11 mouse cellular contexts compared by ENCODE assay signal in the genomic region with DNA sequence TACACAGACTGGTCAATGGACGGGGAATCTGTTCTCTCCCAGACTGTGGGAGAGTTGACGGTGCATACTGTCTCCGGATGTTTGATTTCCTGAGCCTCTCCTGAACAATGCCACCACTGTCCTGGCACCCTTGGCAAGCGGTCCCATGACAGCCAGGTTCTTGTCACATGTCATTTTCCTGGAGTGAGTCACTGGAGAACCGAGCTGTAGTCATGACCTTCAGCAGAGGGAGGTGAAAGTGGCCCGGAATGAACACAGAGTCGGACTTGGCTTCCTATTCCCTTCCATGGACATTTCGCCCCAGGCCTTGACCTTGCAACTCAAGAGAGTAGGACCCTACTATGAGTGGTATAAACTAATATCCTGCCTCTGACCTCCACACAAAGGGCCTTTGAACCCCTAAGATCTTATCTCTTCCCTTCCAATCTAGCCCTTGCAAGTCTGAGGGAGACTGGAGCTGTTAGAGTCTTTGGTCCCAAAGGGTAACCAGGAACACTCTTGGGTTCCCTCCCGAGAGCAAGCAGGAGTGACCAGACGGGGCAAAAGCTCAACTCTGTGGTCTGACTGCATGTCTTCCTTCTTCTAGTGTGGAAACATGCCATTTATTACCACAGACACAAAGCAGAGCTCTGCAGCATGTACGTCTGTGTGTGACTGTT.
A peak's percentile ranks its signal among the peaks of the same experiment; 100 is the strongest.
DNase-seq lines count a peak whose midpoint lies in the region; ATAC-seq and TF ChIP-seq lines count a peak whose summit lies in the region.
"Had no signal": no experiment of that assay in that cellular context is flagged by ENCODE, and none has a peak within 500 bp of the region (broad histone marks: within the 10 kb centered on the region; RNA-seq: fewer than 3 reads in every experiment).

No protein-coding gene starts in this region.

- no peaks in the 10 kb centered on the region for H3K36me3 ChIP-seq in testis, adult 2 months (ENCODE audit: control insufficient read depth, insufficient read depth, low read length)
- no peaks in the 10 kb centered on the region for H3K36me3 ChIP-seq in heart, embryonic 11.5 days (ENCODE audit: control insufficient read depth, insufficient read depth, low read length)
- no peaks in the 10 kb centered on the region for H3K36me3 ChIP-seq in kidney, postnatal 0 days (ENCODE audit: insufficient read depth, low read length)
- H3K36me3 ChIP-seq: hindbrain, embryonic 15.5 days; neural tube, embryonic 12.5 days had no signal

- H3K4me2 ChIP-seq in heart, embryonic 11.5 days = no peak overlapping the region
- no peak overlapping the region for H3K4me2 ChIP-seq in kidney, postnatal 0 days (ENCODE audit: low read length)
- H3K4me2 ChIP-seq: hindbrain, embryonic 15.5 days; neural tube, embryonic 12.5 days had no signal

- H3K4me3 ChIP-seq in testis, adult 2 months (ENCODE audit: control insufficient read depth, low read depth, low read length) = no peak overlapping the region
- H3K4me3 ChIP-seq in heart, embryonic 11.5 days (ENCODE audit: low read depth, low read length) = no peak overlapping the region
- H3K4me3 ChIP-seq in kidney, postnatal 0 days (replicated peaks; ENCODE audit: low read depth, low read length) = no peak overlapping the region
- H3K4me3 ChIP-seq: hindbrain, embryonic 15.5 days; megakaryocyte, embryonic 14.5 days; neural tube, embryonic 12.5 days had no signal

- TF ChIP-seq POLR2A in testis, adult 2 months (IDR thresholded peaks at IDR 0.05; ENCODE audit: control insufficient read depth, low read depth, low read length) = no peak

- TF ChIP-seq CTCF in testis, adult 2 months (IDR thresholded peaks at IDR 0.05; ENCODE audit: control insufficient read depth, insufficient read depth, insufficient replicate concordance, low read depth, low read length) = no peak
- TF ChIP-seq CTCF in kidney, postnatal 0 days (IDR thresholded peaks at IDR 0.05; ENCODE audit: low read depth) = no peak

- no peak for ATAC-seq in heart, embryonic 11.5 days (replicated peaks; ENCODE audit: insufficient number of reproducible peaks, low FRiP score, low TSS enrichment)
- ATAC-seq in kidney, postnatal 0 days (replicated peaks; ENCODE audit: low FRiP score, low read depth) = no peak; the same call in 1 of the 2 replicates

- H3K4me1 ChIP-seq in testis, adult 2 months (ENCODE audit: control insufficient read depth, insufficient read depth, low read length) = no peaks in the 10 kb centered on the region
- H3K4me1 ChIP-seq in heart, embryonic 11.5 days (ENCODE audit: control insufficient read depth, insufficient read depth, low read length) = peaks cover 27% of the 10 kb centered on the region
- no peaks in the 10 kb centered on the region for H3K4me1 ChIP-seq in kidney, postnatal 0 days (replicated peaks; ENCODE audit: insufficient read depth, low read length)
- H3K4me1 ChIP-seq: hindbrain, embryonic 15.5 days; neural tube, embryonic 12.5 days had no signal

- no peaks in the 10 kb centered on the region for H3K9me3 ChIP-seq in heart, embryonic 11.5 days (replicated peaks; ENCODE audit: control insufficient read depth, low read length)
- no peaks in the 10 kb centered on the region for H3K9me3 ChIP-seq in kidney, postnatal 0 days (replicated peaks; ENCODE audit: low read length)
- H3K9me3 ChIP-seq: hindbrain, embryonic 15.5 days; megakaryocyte, embryonic 14.5 days; neural tube, embryonic 12.5 days had no signal

- 54% methylated on average over 11 of the region's 11 CpGs for WGBS in heart, embryonic 11.5 days (ENCODE audit: insufficient replicate concordance)
- 56% methylated on average over 11 of the region's 11 CpGs for WGBS in kidney, postnatal 0 days

- H3K27me3 ChIP-seq in testis, adult 2 months (ENCODE audit: control insufficient read depth, insufficient read depth, low read length) = no peaks in the 10 kb centered on the region
- H3K27me3 ChIP-seq in heart, embryonic 11.5 days (ENCODE audit: control insufficient read depth, insufficient read depth, low read length) = no peaks in the 10 kb centered on the region; the same call in 1 of the 2 replicates
- no peaks in the 10 kb centered on the region for H3K27me3 ChIP-seq in kidney, postnatal 0 days (ENCODE audit: insufficient read depth, low read length)
- H3K27me3 ChIP-seq: hindbrain, embryonic 15.5 days; neural tube, embryonic 12.5 days had no signal

- intact Hi-C loops in left cerebral cortex, postnatal 36 days (cut with DNase I) = no loop called here
- intact Hi-C loops in left cerebral cortex, postnatal 10 days (cut with DNase I) = loop anchor here (5.0 kb wide), 1 partner anchor 742 kb away; no protein-coding TSS in a partner anchor

- DNase-seq in testis, postnatal 14 days (ENCODE audit: low spot score) = no peak
- DNase-seq in kidney, postnatal 0 days (ENCODE audit: low spot score) = no peak
- DNase-seq in thymus, postnatal 0 days (ENCODE audit: low spot score) = no peak
- DNase-seq in ovary, adult 18-20 months (ENCODE audit: low spot score) = no peak
- DNase-seq in left cerebral cortex, postnatal 36 days (ENCODE audit: low spot score in 2 of 2) = no peak
- no peak for DNase-seq in left cerebral cortex, postnatal 10 days (ENCODE audit: extremely low spot score in 1 of 2, low spot score in 2 of 2)

- peak overlapping the region; percentile 68 for H3K27ac ChIP-seq in testis, adult 2 months (ENCODE audit: control insufficient read depth, insufficient read depth, low read depth, low read length)
- peak overlapping the region; percentile 38; the same call in 1 of the 2 replicates for H3K27ac ChIP-seq in heart, embryonic 11.5 days (ENCODE audit: low read depth, low read length)
- peak overlapping the region; percentile 64 for H3K27ac ChIP-seq in kidney, postnatal 0 days
- H3K27ac ChIP-seq: hindbrain, embryonic 15.5 days; neural tube, embryonic 12.5 days had no signal

- no peak overlapping the region for H3K9ac ChIP-seq in heart, embryonic 11.5 days (ENCODE audit: low read depth, low read length)
- H3K9ac ChIP-seq in kidney, postnatal 0 days (ENCODE audit: low read depth, low read length) = no peak overlapping the region
- H3K9ac ChIP-seq: hindbrain, embryonic 15.5 days; neural tube, embryonic 12.5 days had no signal
